Mouse (Mus musculus): ENCODE data around the gene Gm45234. TPM values are rescaled to one million over a fixed set of nuclear protein-coding genes. Genes with fewer than 3 reads are reported as not detected.

Gm45234 gene
- polyA plus RNA-seq, 1 experiment from 2014 or later = not detected

- Histone ChIP-seq H3K9ac (0 out of 2 replicates have a peak overlapping the region, but pooled peaks have one; percentile 25), H3K4me1 (peaks cover 18% of the 10 kb centered on the region), H3K36me3 (no peaks in the 10 kb centered on the region), H3K9me3 (no peaks in the 10 kb centered on the region), H3K4me2 (replicated peaks) (peak overlapping the region; percentile 42), H3K4me3 (peak overlapping the region; percentile 15; the same call in 1 of the 2 replicates), H3K27me3 (peaks cover 8% of the 10 kb centered on the region; the same call in 1 of the 2 replicates), H3K27ac (no peak overlapping the region)
- WGBS = 18% methylated on average over 6 of the region's 6 CpGs
- ATAC-seq (ENCODE audit: low FRiP score, low read depth) = no peak
These were observed 26.6 kb upstream of the Gm45234 start for GRCm38 (mm10) chr6:124782436-124782835.

GRCm38 (mm10) chr6:124780917-124781316 lies 25.1 kb upstream of the Gm45234 start:
- ATAC-seq (ENCODE audit: low FRiP score, low read depth) = no peak
- H3K36me3 ChIP-seq = no peaks in the 10 kb centered on the region

GRCm38 (mm10) chr6:124779984-124780416 lies 24.2 kb upstream of the Gm45234 start:
- Histone ChIP-seq H3K9ac (peak overlapping the region; percentile 51; the same call in 1 of the 2 replicates), H3K4me3 (peak overlapping the region; percentile 39), H3K9me3 (no peaks in the 10 kb centered on the region), H3K27ac (no peak overlapping the region), H3K36me3 (no peaks in the 10 kb centered on the region), H3K27me3 (peaks cover 8% of the 10 kb centered on the region; the same call in 1 of the 2 replicates), H3K4me1 (peaks cover 18% of the 10 kb centered on the region), H3K4me2 (replicated peaks) (peak overlapping the region; percentile 71)
- ATAC-seq (ENCODE audit: low FRiP score, low read depth) = no peak
- WGBS = under 1% methylated on average over 10 of the region's 10 CpGs

More at GRCm38 (mm10) chr6:124780917-124781316, 25.1 kb upstream of the Gm45234 start:
- no peak overlapping the region for H3K4me2 ChIP-seq (replicated peaks)
- no peak overlapping the region for H3K9ac ChIP-seq
- no peak overlapping the region for H3K4me3 ChIP-seq
- H3K4me1 ChIP-seq = peaks cover 18% of the 10 kb centered on the region
- no peaks in the 10 kb centered on the region for H3K9me3 ChIP-seq
- 81% methylated on average over 7 of the region's 7 CpGs for WGBS
- peaks cover 8% of the 10 kb centered on the region; the same call in 1 of the 2 replicates for H3K27me3 ChIP-seq
- no peak overlapping the region for H3K27ac ChIP-seq

- peaks cover 8% of the 10 kb centered on the region; the same call in 1 of the 2 replicates for H3K27me3 ChIP-seq
- H3K27ac ChIP-seq = no peak within 1 kb of the TSS
- H3K9me3 ChIP-seq = no peaks in the 10 kb centered on the region
- peak within 1 kb of the TSS; percentile 51; the same call in 1 of the 2 replicates for H3K9ac ChIP-seq
- peak; percentile 73; the same call in 1 of the 2 replicates for ATAC-seq (ENCODE audit: low FRiP score, low read depth)
- WGBS = 3% methylated on average over 23 of the region's 23 CpGs
- no peaks in the 10 kb centered on the region for H3K36me3 ChIP-seq
- H3K4me3 ChIP-seq = peak within 1 kb of the TSS; percentile 39
- H3K4me1 ChIP-seq = peaks cover 18% of the 10 kb centered on the region
- peak within 1 kb of the TSS; percentile 71 for H3K4me2 ChIP-seq (replicated peaks)
These were observed 23.6 kb upstream of the Gm45234 start, which contains the start of gene Lrrc23 for GRCm38 (mm10) chr6:124779222-124779983. Gene Lrrc23, minus strand, starts transcription at chr6:124779727.

- no peak for ATAC-seq (ENCODE audit: low FRiP score, low read depth)
- Histone ChIP-seq H3K4me2 (replicated peaks) (no peak overlapping the region), H3K4me1 (peaks cover 23% of the 10 kb centered on the region), H3K27ac (no peak overlapping the region), H3K36me3 (no peaks in the 10 kb centered on the region), H3K9me3 (no peaks in the 10 kb centered on the region), H3K9ac (no peak overlapping the region), H3K27me3 (peaks cover 45% of the 10 kb centered on the region), H3K4me3 (no peak overlapping the region)
- 85% methylated on average over 15 of the region's 15 CpGs for WGBS
These were observed 14.7 kb upstream of the Gm45234 start for GRCm38 (mm10) chr6:124770511-124770910.

GRCm38 (mm10) chr6:124770013-124770412 lies 14.2 kb upstream of the Gm45234 start:
- WGBS = 65% methylated on average over 7 of the region's 7 CpGs
- no peak for ATAC-seq (ENCODE audit: low FRiP score, low read depth)
- peak overlapping the region; percentile 90 for H3K4me2 ChIP-seq (replicated peaks)
- H3K27ac ChIP-seq = no peak overlapping the region
- peaks cover 23% of the 10 kb centered on the region for H3K4me1 ChIP-seq
- peaks cover 45% of the 10 kb centered on the region for H3K27me3 ChIP-seq
- peak overlapping the region; percentile 74 for H3K9ac ChIP-seq
- no peaks in the 10 kb centered on the region for H3K36me3 ChIP-seq
- H3K4me3 ChIP-seq = peak overlapping the region; percentile 60
- H3K9me3 ChIP-seq = no peaks in the 10 kb centered on the region

- Histone ChIP-seq H3K4me3 (peak within 1 kb of the TSS; percentile 60), H3K4me2 (replicated peaks) (peak within 1 kb of the TSS; percentile 90), H3K9ac (peak within 1 kb of the TSS; percentile 74), H3K4me1 (peaks cover 23% of the 10 kb centered on the region), H3K9me3 (no peaks in the 10 kb centered on the region), H3K36me3 (no peaks in the 10 kb centered on the region), H3K27ac (no peak within 1 kb of the TSS), H3K27me3 (peaks cover 49% of the 10 kb centered on the region)
- WGBS = 1% methylated on average over 48 of the region's 54 CpGs
- peak; percentile 67 for ATAC-seq (ENCODE audit: low FRiP score, low read depth)
These were observed 13.4 kb upstream of the Gm45234 start, which contains the start of gene Eno2 for GRCm38 (mm10) chr6:124769101-124769765. Gene Eno2, minus strand, starts transcription at chr6:124769673.

GRCm38 (mm10) chr6:124768704-124769044 lies 12.9 kb upstream of the Gm45234 start:
- ATAC-seq (ENCODE audit: low FRiP score, low read depth) = no peak
- Histone ChIP-seq H3K36me3 (no peaks in the 10 kb centered on the region), H3K4me2 (replicated peaks) (peak overlapping the region; percentile 90), H3K27me3 (peaks cover 54% of the 10 kb centered on the region), H3K4me1 (peaks cover 23% of the 10 kb centered on the region), H3K9me3 (no peaks in the 10 kb centered on the region), H3K27ac (no peak overlapping the region), H3K4me3 (peak overlapping the region; percentile 60), H3K9ac (peak overlapping the region; percentile 74; the same call in 1 of the 2 replicates)
- WGBS = 7% methylated on average over 9 of the region's 9 CpGs

GRCm38 (mm10) chr6:124767920-124768703 lies 12.3 kb upstream of the Gm45234 start:
- H3K9ac ChIP-seq = peak overlapping the region; percentile 74; the same call in 1 of the 2 replicates
- peak overlapping the region; percentile 90 for H3K4me2 ChIP-seq (replicated peaks)
- peaks cover 56% of the 10 kb centered on the region for H3K27me3 ChIP-seq

GRCm38 (mm10) chr6:124767536-124767919 lies 11.7 kb upstream of the Gm45234 start:
- no peak for ATAC-seq (ENCODE audit: low FRiP score, low read depth)
- Histone ChIP-seq H3K9me3 (no peaks in the 10 kb centered on the region), H3K4me1 (peaks cover 23% of the 10 kb centered on the region), H3K4me2 (replicated peaks) (peak overlapping the region; percentile 90; the same call in 1 of the 2 replicates), H3K27me3 (peaks cover 61% of the 10 kb centered on the region), H3K9ac (no peak overlapping the region), H3K27ac (no peak overlapping the region), H3K36me3 (no peaks in the 10 kb centered on the region; the same call in 1 of the 2 replicates), H3K4me3 (no peak overlapping the region)
- 39% methylated on average over 4 of the region's 4 CpGs for WGBS

More at GRCm38 (mm10) chr6:124767920-124768703, 12.3 kb upstream of the Gm45234 start:
- ATAC-seq (ENCODE audit: low FRiP score, low read depth) = no peak
- Histone ChIP-seq H3K27ac (no peak overlapping the region), H3K9me3 (no peaks in the 10 kb centered on the region), H3K36me3 (no peaks in the 10 kb centered on the region), H3K4me3 (peak overlapping the region; percentile 60), H3K4me1 (peaks cover 23% of the 10 kb centered on the region)
- 26% methylated on average over 19 of the region's 19 CpGs for WGBS

- Histone ChIP-seq H3K4me3 (no peak overlapping the region), H3K9me3 (no peaks in the 10 kb centered on the region), H3K9ac (no peak overlapping the region), H3K27me3 (peaks cover 69% of the 10 kb centered on the region), H3K27ac (no peak overlapping the region), H3K4me2 (replicated peaks) (no peak overlapping the region), H3K4me1 (peaks cover 23% of the 10 kb centered on the region), H3K36me3 (no peaks in the 10 kb centered on the region; the same call in 1 of the 2 replicates)
- no peak for ATAC-seq (ENCODE audit: low FRiP score, low read depth)
- 82% methylated on average over 7 of the region's 7 CpGs for WGBS
These were observed 10.1 kb upstream of the Gm45234 start for GRCm38 (mm10) chr6:124765951-124766350.
